Mouse (Mus musculus) lung, adult 18-20 months (tissue): ENCODE measurements around the gene Fcgr3.

Source experiments
- DNase-seq, 2 experiments: peaks; one replicate each; pipeline ENCODE4 v3.0.0; 2022; ENCODE audit warnings: mixed read lengths in 2 of 2

The Fcgr3 gene

DNA sequence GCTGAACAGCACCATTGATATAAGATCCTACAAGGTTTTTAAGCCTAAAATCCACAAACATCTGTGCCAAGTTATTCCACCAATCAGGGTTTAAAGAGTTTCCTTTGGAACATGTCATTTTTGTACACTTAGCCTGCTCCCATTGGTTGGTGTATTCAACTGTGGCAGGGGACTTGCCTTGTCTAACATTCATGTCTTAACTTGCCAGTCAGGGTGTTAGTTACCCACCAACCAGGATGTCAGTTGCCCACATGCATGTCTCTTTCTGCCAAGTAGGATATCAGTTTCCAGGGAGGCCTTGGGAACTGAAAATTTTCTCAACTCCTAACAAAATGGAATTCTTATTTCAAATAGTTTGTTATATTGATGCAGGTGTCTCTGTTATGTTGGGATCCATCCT is 59.1 kb downstream of the Fcgr3 start:
- DNase-seq = no peak

DNA sequence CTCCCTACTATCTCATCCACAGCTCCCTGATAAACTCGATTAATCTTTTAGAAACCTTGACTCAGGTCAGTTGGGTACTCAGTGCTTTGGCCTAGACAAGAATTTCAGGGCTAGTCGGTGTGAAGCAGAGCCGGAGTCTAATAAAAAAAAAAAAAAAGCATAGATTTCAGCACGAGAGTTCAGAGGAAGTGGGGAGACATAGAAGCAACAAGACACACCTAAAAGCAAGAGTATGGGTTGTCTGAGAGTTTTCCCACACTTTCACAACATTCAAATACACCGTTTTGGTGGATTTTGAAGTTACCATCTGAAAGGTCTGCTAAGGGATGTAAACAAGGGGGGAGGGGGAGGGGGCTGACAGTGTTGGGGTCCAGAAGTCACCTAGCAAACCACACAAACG is 59.7 kb downstream of the Fcgr3 start:
- DNase-seq = no peak
